ENCODE assay signal across 28 mouse cellular contexts in the genomic region with DNA sequence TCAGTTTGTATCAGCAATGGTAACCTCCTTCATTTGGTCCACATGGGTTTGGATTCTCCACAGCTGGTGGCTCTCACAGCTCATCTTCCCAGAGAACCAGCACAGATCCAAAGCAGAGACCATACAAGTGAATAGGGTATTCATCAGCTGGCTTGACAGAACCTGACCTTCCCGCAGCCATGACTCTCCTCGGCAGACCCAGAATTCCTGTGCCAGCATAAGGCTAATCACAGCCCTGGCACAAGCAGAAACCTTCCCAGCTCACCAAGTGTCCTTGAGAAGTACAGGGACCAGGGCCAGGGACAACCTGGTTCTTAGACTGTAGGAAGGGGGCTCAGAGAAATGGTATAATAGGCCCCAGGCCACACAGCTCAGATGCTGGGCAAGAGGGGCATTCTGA. TPM values are rescaled to one million over a fixed set of nuclear protein-coding genes. Genes with fewer than 3 reads are reported as not detected.
DNase-seq lines count a peak whose midpoint lies in the region; ATAC-seq and TF ChIP-seq lines count a peak whose summit lies in the region.
"Had no signal": no experiment of that assay in that cellular context is flagged by ENCODE, and none has a peak within 500 bp of the region (broad histone marks: within the 10 kb centered on the region; RNA-seq: fewer than 3 reads in every experiment).

No protein-coding gene starts in this region.

- ATAC-seq in forebrain, postnatal 0 days, result no peak
- ATAC-seq: activated CD4-positive, CD25-positive, alpha-beta regulatory T cell, adult 4 months; CD4-positive, CD25-positive, alpha-beta regulatory T cell, adult 4 months; forebrain, embryonic 14.5 days; forebrain, embryonic 16.5 days; Patski had no signal

- H3K4me2 ChIP-seq in forebrain, postnatal 0 days (ENCODE audit: low read depth), result no peak overlapping the region
- H3K4me2 ChIP-seq: embryonic facial prominence, embryonic 13.5 days; embryonic facial prominence, embryonic 15.5 days; forebrain, embryonic 12.5 days had no signal

- H3K9me3 ChIP-seq in forebrain, postnatal 0 days (ENCODE audit: low read length), result no peaks in the 10 kb centered on the region
- H3K9me3 ChIP-seq: embryonic facial prominence, embryonic 13.5 days; embryonic facial prominence, embryonic 15.5 days; forebrain, embryonic 12.5 days had no signal

- H3K9ac ChIP-seq in forebrain, postnatal 0 days, result no peak overlapping the region
- H3K9ac ChIP-seq: embryonic facial prominence, embryonic 13.5 days; embryonic facial prominence, embryonic 15.5 days; forebrain, embryonic 12.5 days had no signal

- 100% methylated on average over 2 of the region's 2 CpGs for whole genome bisulfite sequencing in forebrain, postnatal 0 days

- peaks cover 8% of the 10 kb centered on the region for H3K4me1 ChIP-seq in forebrain, postnatal 0 days (ENCODE audit: insufficient read depth)

- no peak for TF ChIP-seq CTCF in forebrain, postnatal 0 days (IDR thresholded peaks at IDR 0.05; ENCODE audit: low read depth)

- H3K36me3 ChIP-seq in forebrain, postnatal 0 days (ENCODE audit: insufficient read depth), result no peaks in the 10 kb centered on the region
- H3K36me3 ChIP-seq: embryonic facial prominence, embryonic 13.5 days; embryonic facial prominence, embryonic 15.5 days; forebrain, embryonic 10.5 days; forebrain, embryonic 12.5 days; G1E had no signal

- peak; percentile 73 to 80 for DNase-seq in adrenal gland, adult (ENCODE audit: inconsistent age in 2 of 2, low spot score in 1 of 2)
- DNase-seq in adrenal gland, postnatal 4 days (ENCODE audit: low spot score in 2 of 2), result no peak
- DNase-seq in adrenal gland, adult 8-10 months, result peak; percentile 47
- DNase-seq in adrenal gland, postnatal 14 days, result peak; percentile 68
- DNase-seq in adrenal gland, postnatal 36 days, result peak; percentile 56 to 67
- DNase-seq in layer of hippocampus, postnatal 14 days (ENCODE audit: low spot score in 2 of 2), result no peak
- no peak for DNase-seq in forebrain, postnatal 0 days
- DNase-seq: B cell, adult 2 months; cerebellum, adult 11 months; cerebellum, adult 18-20 months; cerebellum, adult 8-10 months; cerebellum, adult 9-11 months; cerebellum, postnatal 14 days; cerebellum, postnatal 36 days; embryo, embryonic 11 days had no signal

- H3K4me3 ChIP-seq in forebrain, postnatal 0 days (ENCODE audit: low read depth, low read length), result no peak overlapping the region
- H3K4me3 ChIP-seq: embryonic facial prominence, embryonic 13.5 days; embryonic facial prominence, embryonic 15.5 days; erythroblast, embryonic 14.5 days; forebrain, embryonic 10.5 days; forebrain, embryonic 12.5 days had no signal

- H3K27ac ChIP-seq in forebrain, postnatal 0 days (ENCODE audit: low read depth, low read length), result no peak overlapping the region
- H3K27ac ChIP-seq: embryonic facial prominence, embryonic 13.5 days; embryonic facial prominence, embryonic 15.5 days; forebrain, embryonic 10.5 days; forebrain, embryonic 12.5 days had no signal

- H3K27me3 ChIP-seq in forebrain, postnatal 0 days (ENCODE audit: insufficient read depth, low read length), result no peaks in the 10 kb centered on the region
- H3K27me3 ChIP-seq: Patski had no signal

RNA-seq across cellular contexts. Expression of gene Shisal1, which starts 6.2 kb away (rescaled TPM):
- 1 to 10 TPM; 3.6 to 5.3 TPM for total RNA-seq in adrenal gland, postnatal 4 days (2021)
- 1 to 10 TPM; 1.4 to 3.1 (median 2.2) TPM for total RNA-seq in adrenal gland, adult 8-10 months (2022)
- 1.8 and 2.6 TPM in 2 replicates for total RNA-seq in adrenal gland, postnatal 14 days (2021)
- 1 to 10 TPM in 1 of 2 experiments, under 1 TPM in 1; 0.63 to 1.1 TPM for total RNA-seq in adrenal gland, postnatal 36 days (2021)
- 10 to 100 TPM; 72.1 to 78.7 TPM for total RNA-seq in layer of hippocampus, postnatal 14 days (2021)
- 28.8 and 48.4 TPM in 2 replicates for total RNA-seq in forebrain, postnatal 0 days (2014; rRNA removed)
- 10.8 and 19.0 TPM in 2 replicates for polyA plus RNA-seq in forebrain, postnatal 0 days (2015; fragmentation: Nextera tagmentation; extraction: Ambion mirVana)
- total RNA-seq: CH12.LX; common myeloid progenitor, adult 5-6 weeks had no signal
- polyA plus RNA-seq: activated CD4-positive, CD25-positive, alpha-beta regulatory T cell, adult 4 months; CD4-positive, CD25-positive, alpha-beta regulatory T cell, adult 4 months; erythroblast, embryonic 14.5 days; G1E had no signal

Comparison
In these comparisons a context has a peak if more than half of its experiments do, and no peak if none do; other contexts are left out.
1. DNase-seq: peak in adrenal gland, adult (2 of 2), adrenal gland, adult 8-10 months (single experiment), adrenal gland, postnatal 14 days (single experiment) and adrenal gland, postnatal 36 days (2 of 2); none in adrenal gland, postnatal 4 days (0 of 2), layer of hippocampus, postnatal 14 days (0 of 2) and forebrain, postnatal 0 days (single experiment).